Mouse (Mus musculus): ENCODE data around the gene Taar1. TPM values are rescaled to one million over a fixed set of nuclear protein-coding genes. Genes with fewer than 3 reads are reported as not detected.

Taar1 gene
- total RNA-seq, 2 experiments from 2014 or later, result not detected

Other genes starting within 250 kb of the Taar1 start
- 100 to 1,000 TPM; 216 to 218 TPM for gene Rps12, start 133.1 kb upstream of the Taar1 start, total RNA-seq (2021)
- gene Slc18b1, start 123.4 kb upstream of the Taar1 start, total RNA-seq (2021), result 10 to 100 TPM; 27.6 to 28.8 TPM
- gene Vnn3, start 68.9 kb upstream of the Taar1 start, total RNA-seq (2021), result not detected
- gene Vnn1, start 25.7 kb upstream of the Taar1 start, total RNA-seq (2021), result not detected
- not detected for gene Taar2, start 18.2 kb downstream of the Taar1 start, total RNA-seq (2021)
- not detected for gene Taar3, start 29.2 kb downstream of the Taar1 start, total RNA-seq (2021)
- gene Taar4, start 40.1 kb downstream of the Taar1 start, total RNA-seq (2021), result not detected
- gene Taar5, start 50.4 kb downstream of the Taar1 start, total RNA-seq (2021), result not detected
- gene Taar6, start 65.3 kb downstream of the Taar1 start, total RNA-seq (2021), result not detected
- not detected for gene Taar7a, start 73.1 kb downstream of the Taar1 start, total RNA-seq (2021)
- not detected for gene Taar7b, start 79.6 kb downstream of the Taar1 start, total RNA-seq (2021)
- not detected for gene Taar7d, start 106.9 kb downstream of the Taar1 start, total RNA-seq (2021)
- not detected for gene Taar7e, start 117.3 kb downstream of the Taar1 start, total RNA-seq (2021)
- gene Taar7f, start 129.2 kb downstream of the Taar1 start, total RNA-seq (2021), result not detected
- gene Taar8a, start 156.1 kb downstream of the Taar1 start, total RNA-seq (2021), result not detected
- gene Taar8b, start 171.9 kb downstream of the Taar1 start, total RNA-seq (2021), result not detected
- gene Taar8c, start 181.6 kb downstream of the Taar1 start, total RNA-seq (2021), result not detected
- not detected for gene Taar9, start 189.2 kb downstream of the Taar1 start, total RNA-seq (2021)
- 100 to 1,000 TPM; 136 to 139 TPM for gene Stx7, start 228.9 kb downstream of the Taar1 start, total RNA-seq (2021)

Measured in left cerebral cortex, adult 18-20 months (tissue).